Mouse (Mus musculus) small intestine, adult 2 months (tissue): ENCODE data around the gene Nfe2l2.

Experiments
- CTCF ChIP-seq: fragments of 200-500 bp; IDR thresholded peaks from 2 replicates; pipeline ENCODE4 v1.5.1; 2012; ENCODE audit warnings: low read depth, mild to moderate bottlenecking, control low read depth, inconsistent platforms, low read length, moderate library complexity, mixed read lengths; ENCODE audit not compliant: insufficient replicate concordance, insufficient read length; ENCODE audit errors: extremely low read depth
- POLR2A ChIP-seq: fragments of 200-500 bp; IDR thresholded peaks from 2 replicates; pipeline ENCODE4 v1.6.1; 2012; ENCODE audit warnings: low read depth, mild to moderate bottlenecking, control low read depth, inconsistent platforms, low read length, moderate library complexity

- no peak for TF ChIP-seq CTCF
- no peak for TF ChIP-seq POLR2A
Measured at GRCm38 (mm10) chr2:75626597-75627440, 77.6 kb downstream of the Nfe2l2 start.
